Comparison of ENCODE assay signal across 8 mouse cellular contexts in the genomic region with DNA sequence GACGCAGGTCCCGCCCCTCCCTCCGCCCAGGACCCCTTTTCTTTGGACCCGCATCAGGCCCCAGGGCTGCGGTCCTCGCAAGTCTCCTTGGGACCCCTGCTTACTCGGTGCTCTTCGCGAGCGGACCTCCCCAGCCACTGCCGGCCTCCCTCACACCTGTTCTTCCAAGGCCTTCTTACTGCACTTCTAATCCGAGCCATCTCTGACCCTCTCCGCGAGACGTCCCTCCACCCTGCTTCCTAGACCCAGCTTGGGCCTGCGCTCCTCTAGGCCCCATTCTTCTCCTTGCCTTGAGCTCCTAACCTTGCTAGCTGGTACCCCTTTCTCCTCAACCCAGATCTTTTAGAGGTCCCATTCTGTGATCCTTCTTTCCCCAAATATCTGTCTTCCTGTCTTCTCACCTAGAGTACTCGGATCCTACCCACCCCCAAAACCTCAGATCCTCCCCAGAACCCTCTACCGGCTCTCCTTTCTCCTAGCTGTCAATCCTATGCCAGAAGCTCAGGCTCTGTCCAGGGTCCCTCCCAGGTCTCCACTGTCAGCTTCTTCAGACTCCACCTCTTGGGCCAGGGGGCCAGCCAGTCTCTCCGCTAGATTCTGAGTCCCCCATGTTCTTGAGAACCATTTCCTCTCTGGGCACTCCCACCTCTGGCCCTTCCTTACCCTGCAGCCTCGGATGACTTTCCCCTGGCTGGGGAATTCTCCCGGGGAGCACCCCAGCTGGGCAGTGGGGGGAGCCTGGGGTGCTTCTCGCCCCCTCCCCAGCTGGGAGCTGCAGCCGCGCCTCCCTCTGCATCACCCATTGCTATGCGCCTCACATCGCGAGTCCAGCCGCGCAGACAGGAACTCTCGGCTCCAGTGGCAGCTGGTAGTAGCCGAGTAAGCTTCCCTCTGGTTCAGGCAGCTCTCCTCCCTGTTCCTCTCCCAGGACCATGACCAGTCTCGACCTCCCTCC. TPM values are rescaled to one million over a fixed set of nuclear protein-coding genes. Genes with fewer than 3 reads are reported as not detected.
DNase-seq lines count a peak whose midpoint lies in the region; ATAC-seq and TF ChIP-seq lines count a peak whose summit lies in the region.

No protein-coding gene starts in this region.

- H3K36me3 ChIP-seq in liver, embryonic 12.5 days = no peaks in the 10 kb centered on the region
- no peaks in the 10 kb centered on the region for H3K36me3 ChIP-seq in hindbrain, embryonic 15.5 days
- no peaks in the 10 kb centered on the region; the same call in 1 of the 2 replicates for H3K36me3 ChIP-seq in midbrain, postnatal 0 days (ENCODE audit: insufficient read depth, low read length)

- no peak for TF ChIP-seq CTCF in midbrain, postnatal 0 days (IDR thresholded peaks at IDR 0.05)

- no peak overlapping the region for H3K27ac ChIP-seq in liver, embryonic 12.5 days
- peak overlapping the region; percentile 100 for H3K27ac ChIP-seq in hindbrain, embryonic 15.5 days (replicated peaks)
- H3K27ac ChIP-seq in midbrain, postnatal 0 days (ENCODE audit: low read depth, low read length) = peak overlapping the region; percentile 100

- WGBS in liver, embryonic 12.5 days (ENCODE audit: insufficient replicate concordance) = 5% methylated on average over 26 of the region's 32 CpGs
- WGBS in hindbrain, embryonic 15.5 days = under 1% methylated on average over 32 of the region's 32 CpGs
- under 1% methylated on average over 28 of the region's 32 CpGs for WGBS in midbrain, postnatal 0 days

- H3K27me3 ChIP-seq in liver, embryonic 12.5 days (replicated peaks) = peaks cover 94% of the 10 kb centered on the region
- H3K27me3 ChIP-seq in hindbrain, embryonic 15.5 days = no peaks in the 10 kb centered on the region
- H3K27me3 ChIP-seq in midbrain, postnatal 0 days (ENCODE audit: insufficient read depth, low read length) = no peaks in the 10 kb centered on the region

- peaks cover 22% of the 10 kb centered on the region for H3K4me1 ChIP-seq in liver, embryonic 12.5 days
- H3K4me1 ChIP-seq in hindbrain, embryonic 15.5 days (replicated peaks) = peaks cover 59% of the 10 kb centered on the region
- H3K4me1 ChIP-seq in midbrain, postnatal 0 days (ENCODE audit: insufficient read depth, low read length) = peaks cover 36% of the 10 kb centered on the region

- no peak for ATAC-seq in liver, embryonic 12.5 days
- ATAC-seq in hindbrain, embryonic 15.5 days (ENCODE audit: low FRiP score, low read depth) = peak; percentile 20
- peak; percentile 22 for ATAC-seq in midbrain, postnatal 0 days (ENCODE audit: low FRiP score)

- peak overlapping the region; percentile 56; the same call in 1 of the 2 replicates for H3K4me2 ChIP-seq in liver, embryonic 12.5 days
- peak overlapping the region; percentile 96 for H3K4me2 ChIP-seq in hindbrain, embryonic 15.5 days
- H3K4me2 ChIP-seq in midbrain, postnatal 0 days (ENCODE audit: low read depth, low read length, poor library complexity, severe bottlenecking) = peak overlapping the region; percentile 91

- no peak overlapping the region for H3K9ac ChIP-seq in liver, embryonic 12.5 days
- peak overlapping the region; percentile 97 for H3K9ac ChIP-seq in hindbrain, embryonic 15.5 days
- peak overlapping the region; percentile 96 for H3K9ac ChIP-seq in midbrain, postnatal 0 days (replicated peaks; ENCODE audit: low read length, poor library complexity, severe bottlenecking)

- peak overlapping the region; percentile 38 for H3K4me3 ChIP-seq in liver, embryonic 12.5 days
- peak overlapping the region; percentile 92 for H3K4me3 ChIP-seq in hindbrain, embryonic 15.5 days
- H3K4me3 ChIP-seq in midbrain, postnatal 0 days (ENCODE audit: low read depth, low read length) = peak overlapping the region; percentile 82

- DNase-seq in liver (no peak), adipocyte (ENCODE audit: low spot score) (no peak)
- DNase-seq in embryo, embryonic 10.5 days (ENCODE audit: low spot score) = peak; percentile 45
- DNase-seq in midbrain, postnatal 0 days (ENCODE audit: low spot score) = peak; percentile 72
- no peak for DNase-seq in kidney, postnatal 14 days
- DNase-seq in spleen, postnatal 10 days (ENCODE audit: low spot score in 2 of 2) = no peak

- H3K9me3 ChIP-seq in liver, embryonic 12.5 days (replicated peaks) = no peaks in the 10 kb centered on the region
- no peaks in the 10 kb centered on the region for H3K9me3 ChIP-seq in hindbrain, embryonic 15.5 days
- H3K9me3 ChIP-seq in midbrain, postnatal 0 days (ENCODE audit: low read length) = no peaks in the 10 kb centered on the region

RNA-seq across cellular contexts. Expression of gene Lrrc4b, which starts 1.0 kb away (rescaled TPM):
- polyA plus RNA-seq in liver, embryonic 12.5 days (2016; fragmentation: Nextera tagmentation; extraction: Ambion mirVana) = 0.07 TPM in 1 of 2 replicates, not detected in the other
- polyA plus RNA-seq in hindbrain, embryonic 15.5 days (2015; fragmentation: Nextera tagmentation; extraction: Ambion mirVana) = 16.7 and 16.9 TPM in 2 replicates
- total RNA-seq in midbrain, postnatal 0 days (2014; rRNA removed) = 589 and 657 TPM in 2 replicates
- 24.2 and 26.9 TPM in 2 replicates for polyA plus RNA-seq in midbrain, postnatal 0 days (2015; fragmentation: Nextera tagmentation; extraction: Ambion mirVana)

RNA-seq across cellular contexts. Expression of gene Aspdh, which starts 35.4 kb away (rescaled TPM):
- 5.5 and 6.4 TPM in 2 replicates for polyA plus RNA-seq in liver, embryonic 12.5 days (2016; fragmentation: Nextera tagmentation; extraction: Ambion mirVana)
- 3.7 and 5.0 TPM in 2 replicates for polyA plus RNA-seq in hindbrain, embryonic 15.5 days (2015; fragmentation: Nextera tagmentation; extraction: Ambion mirVana)
- 7.1 and 11.8 TPM in 2 replicates for total RNA-seq in midbrain, postnatal 0 days (2014; rRNA removed)
- 2.1 and 3.7 TPM in 2 replicates for polyA plus RNA-seq in midbrain, postnatal 0 days (2015; fragmentation: Nextera tagmentation; extraction: Ambion mirVana)

RNA-seq across cellular contexts. Expression of gene Josd2, which starts 38.0 kb away (rescaled TPM):
- 189 and 194 TPM in 2 replicates for polyA plus RNA-seq in liver, embryonic 12.5 days (2016; fragmentation: Nextera tagmentation; extraction: Ambion mirVana)
- 44.0 and 45.7 TPM in 2 replicates for polyA plus RNA-seq in hindbrain, embryonic 15.5 days (2015; fragmentation: Nextera tagmentation; extraction: Ambion mirVana)
- 25.5 and 38.5 TPM in 2 replicates for total RNA-seq in midbrain, postnatal 0 days (2014; rRNA removed)
- polyA plus RNA-seq in midbrain, postnatal 0 days (2015; fragmentation: Nextera tagmentation; extraction: Ambion mirVana) = 22.7 and 25.4 TPM in 2 replicates

RNA-seq across cellular contexts. Expression of gene 1700008O03Rik, which starts 44.2 kb away (rescaled TPM):
- 0.38 TPM in 1 of 2 replicates, not detected in the other for polyA plus RNA-seq in liver, embryonic 12.5 days (2016; fragmentation: Nextera tagmentation; extraction: Ambion mirVana)
- polyA plus RNA-seq in hindbrain, embryonic 15.5 days (2015; fragmentation: Nextera tagmentation; extraction: Ambion mirVana) = 2.8 and 2.9 TPM in 2 replicates
- 0.38 and 1.4 TPM in 2 replicates for total RNA-seq in midbrain, postnatal 0 days (2014; rRNA removed)
- 3.8 and 5.2 TPM in 2 replicates for polyA plus RNA-seq in midbrain, postnatal 0 days (2015; fragmentation: Nextera tagmentation; extraction: Ambion mirVana)

RNA-seq across cellular contexts. Expression of gene Syt3, which starts 45.9 kb away (rescaled TPM):
- 0.05 and 0.11 TPM in 2 replicates for polyA plus RNA-seq in liver, embryonic 12.5 days (2016; fragmentation: Nextera tagmentation; extraction: Ambion mirVana)
- 58.9 and 68.8 TPM in 2 replicates for polyA plus RNA-seq in hindbrain, embryonic 15.5 days (2015; fragmentation: Nextera tagmentation; extraction: Ambion mirVana)
- 119 and 144 TPM in 2 replicates for total RNA-seq in midbrain, postnatal 0 days (2014; rRNA removed)
- 88.4 and 96.7 TPM in 2 replicates for polyA plus RNA-seq in midbrain, postnatal 0 days (2015; fragmentation: Nextera tagmentation; extraction: Ambion mirVana)

Comparison
In these comparisons a context has a peak if more than half of its experiments do, and no peak if none do; other contexts are left out.
1. H3K4me3 ChIP-seq: peak in every context shown above with its lines; median percentile 92 in hindbrain, embryonic 15.5 days; 82 in midbrain, postnatal 0 days; 38 in liver, embryonic 12.5 days.
2. DNase-seq: peak in embryo, embryonic 10.5 days (single experiment) and midbrain, postnatal 0 days (single experiment); none in liver (single experiment), adipocyte (single experiment), kidney, postnatal 14 days (single experiment) and spleen, postnatal 10 days (0 of 2).
3. RNA of gene Lrrc4b, which starts 1.0 kb away (polyA plus RNA-seq): 24.2 to 26.9 TPM in midbrain, postnatal 0 days and 16.7 to 16.9 TPM in hindbrain, embryonic 15.5 days; 0.07 TPM in liver, embryonic 12.5 days; every median in the first group is over 10 times any median in the second.
4. Peak in every context shown above with its lines, with median percentiles within 50 percentile points of each other: H3K4me2 ChIP-seq.